Mouse (Mus musculus): Measurements from ENCODE around the gene Nipal1. TPM values are rescaled to one million over a fixed set of nuclear protein-coding genes. Genes with fewer than 3 reads are reported as not detected.

The Nipal1 gene
- 0.48 and 0.58 TPM in 2 replicates for polyA plus RNA-seq (2015; fragmentation: Nextera tagmentation; extraction: Ambion mirVana)

- Histone ChIP-seq H3K4me1 (replicated peaks) (peaks cover 16% of the 10 kb centered on the region), H3K4me2 (peak within 1 kb of the TSS; percentile 95), H3K9ac (peak within 1 kb of the TSS; percentile 65), H3K4me3 (peak within 1 kb of the TSS; percentile 51), H3K27ac (no peak within 1 kb of the TSS), H3K9me3 (no peaks in the 10 kb centered on the region), H3K27me3 (peaks cover 50% of the 10 kb centered on the region), H3K36me3 (no peaks in the 10 kb centered on the region)
- 1% methylated on average over 25 of the region's 25 CpGs for WGBS
- ATAC-seq (ENCODE audit: low FRiP score): peak; percentile 94
Observed at GRCm38 (mm10) chr5:72647418-72647907, at the start of gene Nipal1. TSS of gene Nipal1 (plus strand) at chr5:72647795.

GRCm38 (mm10) chr5:72601006-72601405, 46.6 kb upstream of the Nipal1 start:
- Histone ChIP-seq H3K36me3 (no peaks in the 10 kb centered on the region), H3K4me3 (no peak overlapping the region), H3K9me3 (no peaks in the 10 kb centered on the region), H3K27ac (no peak overlapping the region), H3K9ac (no peak overlapping the region), H3K4me2 (no peak overlapping the region), H3K4me1 (replicated peaks) (no peaks in the 10 kb centered on the region), H3K27me3 (no peaks in the 10 kb centered on the region)
- 10% methylated on average over 5 of the region's 5 CpGs for WGBS
- ATAC-seq (ENCODE audit: low FRiP score): no peak

GRCm38 (mm10) chr5:72603138-72603537, 44.5 kb upstream of the Nipal1 start:
- H3K27ac ChIP-seq: no peak overlapping the region
- H3K4me3 ChIP-seq: no peak overlapping the region
- no peaks in the 10 kb centered on the region for H3K36me3 ChIP-seq
- no peaks in the 10 kb centered on the region for H3K27me3 ChIP-seq
- 94% methylated on average over 4 of the region's 4 CpGs for WGBS
- no peak for ATAC-seq (ENCODE audit: low FRiP score)
- H3K9me3 ChIP-seq: no peaks in the 10 kb centered on the region
- H3K4me1 ChIP-seq (replicated peaks): no peaks in the 10 kb centered on the region
- H3K9ac ChIP-seq: no peak overlapping the region
- no peak overlapping the region for H3K4me2 ChIP-seq

DNA sequence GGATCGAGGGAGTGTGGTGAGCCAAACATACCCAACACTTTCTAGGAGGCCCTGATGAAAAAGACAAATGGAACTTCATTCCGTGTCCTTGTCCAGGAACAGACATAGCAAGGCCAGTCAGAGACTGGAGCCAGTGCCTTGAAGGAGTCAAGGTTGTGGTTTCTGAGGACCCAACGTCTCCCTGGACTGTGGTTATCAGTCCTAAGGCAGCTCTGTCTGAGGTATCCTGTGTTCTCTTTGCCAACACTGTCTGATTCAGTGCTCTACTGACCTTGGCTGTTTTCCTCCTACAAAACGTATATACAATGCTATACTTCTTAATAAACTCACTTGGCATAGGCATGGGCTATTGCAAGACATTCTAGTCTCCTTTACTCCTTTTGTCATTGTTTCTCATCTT, 30.2 kb upstream of the Nipal1 start:
- no peaks in the 10 kb centered on the region for H3K9me3 ChIP-seq
- no peak for ATAC-seq (ENCODE audit: low FRiP score)
- no peaks in the 10 kb centered on the region for H3K36me3 ChIP-seq

GRCm38 (mm10) chr5:72621022-72621421, 26.6 kb upstream of the Nipal1 start:
- Histone ChIP-seq H3K27ac (no peak overlapping the region), H3K9ac (no peak overlapping the region), H3K36me3 (no peaks in the 10 kb centered on the region), H3K4me2 (no peak overlapping the region), H3K9me3 (no peaks in the 10 kb centered on the region), H3K27me3 (no peaks in the 10 kb centered on the region), H3K4me3 (no peak overlapping the region), H3K4me1 (replicated peaks) (no peaks in the 10 kb centered on the region)
- WGBS: 85% methylated on average over 1 of the region's 1 CpGs
- ATAC-seq (ENCODE audit: low FRiP score): no peak

More for the DNA sequence above, 30.2 kb upstream of the Nipal1 start:
- WGBS: 88% methylated on average over 4 of the region's 4 CpGs
- Histone ChIP-seq H3K27ac (no peak overlapping the region), H3K4me1 (replicated peaks) (no peaks in the 10 kb centered on the region), H3K4me3 (no peak overlapping the region), H3K4me2 (no peak overlapping the region), H3K27me3 (no peaks in the 10 kb centered on the region), H3K9ac (no peak overlapping the region)

- ATAC-seq (ENCODE audit: low FRiP score): no peak
- no peak overlapping the region for H3K9ac ChIP-seq
- H3K27me3 ChIP-seq: no peaks in the 10 kb centered on the region
- H3K4me3 ChIP-seq: no peak overlapping the region
- no peaks in the 10 kb centered on the region for H3K4me1 ChIP-seq (replicated peaks)
- H3K27ac ChIP-seq: no peak overlapping the region
- WGBS: 96% methylated on average over 6 of the region's 6 CpGs
- H3K4me2 ChIP-seq: no peak overlapping the region
- H3K36me3 ChIP-seq: no peaks in the 10 kb centered on the region
- H3K9me3 ChIP-seq: no peaks in the 10 kb centered on the region
Observed at GRCm38 (mm10) chr5:72630026-72630425, 17.6 kb upstream of the Nipal1 start.

GRCm38 (mm10) chr5:72634791-72635271, 12.8 kb upstream of the Nipal1 start:
- Histone ChIP-seq H3K27me3 (no peaks in the 10 kb centered on the region), H3K4me2 (no peak overlapping the region), H3K27ac (no peak overlapping the region), H3K4me3 (no peak overlapping the region), H3K4me1 (replicated peaks) (no peaks in the 10 kb centered on the region), H3K9me3 (no peaks in the 10 kb centered on the region), H3K9ac (no peak overlapping the region), H3K36me3 (no peaks in the 10 kb centered on the region)
- no peak for ATAC-seq (ENCODE audit: low FRiP score)
- WGBS: 85% methylated on average over 9 of the region's 9 CpGs

DNA sequence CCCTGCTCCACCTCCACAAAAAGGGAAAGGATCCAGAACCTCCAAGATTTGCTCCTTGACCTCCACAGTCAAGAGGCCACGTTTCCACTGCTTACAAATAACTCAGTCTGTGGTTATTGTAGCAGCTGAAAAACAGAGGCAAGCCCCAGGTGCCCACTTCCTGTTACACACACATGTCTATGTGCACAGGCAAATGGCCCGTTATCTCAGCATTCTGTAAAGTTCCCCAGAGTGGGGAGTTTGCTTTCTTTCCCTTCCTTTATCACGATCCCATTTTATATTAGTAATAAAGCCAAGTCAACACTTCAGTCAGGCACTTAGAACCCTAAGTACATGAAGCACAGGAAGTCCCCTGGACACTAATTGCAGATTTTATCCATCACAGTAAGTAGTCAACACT, 11.5 kb upstream of the Nipal1 start:
- H3K36me3 ChIP-seq: no peaks in the 10 kb centered on the region
- no peak for ATAC-seq (ENCODE audit: low FRiP score)
- H3K9me3 ChIP-seq: no peaks in the 10 kb centered on the region
- H3K27ac ChIP-seq: no peak overlapping the region
- 77% methylated on average over 3 of the region's 3 CpGs for WGBS
- no peak overlapping the region for H3K4me3 ChIP-seq
- H3K9ac ChIP-seq: no peak overlapping the region
- H3K4me2 ChIP-seq: no peak overlapping the region
- no peaks in the 10 kb centered on the region for H3K4me1 ChIP-seq (replicated peaks)
- H3K27me3 ChIP-seq: no peaks in the 10 kb centered on the region

DNA sequence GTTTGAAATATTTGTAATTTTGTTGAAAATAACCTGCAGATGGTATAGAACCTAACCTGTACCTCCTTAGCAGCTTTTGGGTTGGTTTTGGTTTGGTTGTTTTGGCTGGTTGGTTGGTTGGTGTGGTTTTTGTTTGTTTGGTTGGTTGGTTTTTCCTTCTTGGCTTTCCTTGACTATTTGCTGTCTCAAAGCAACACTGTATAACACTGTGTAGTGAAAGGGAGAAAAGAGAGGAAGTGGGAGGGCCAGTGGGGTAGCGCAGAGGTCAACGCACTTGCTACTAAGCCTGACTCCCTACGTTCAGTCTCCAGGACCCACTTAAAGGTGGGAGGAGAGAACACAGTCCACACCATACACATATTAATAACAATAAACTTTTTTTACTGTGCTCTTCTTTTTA, 11.0 kb upstream of the Nipal1 start:
- Histone ChIP-seq H3K4me3 (no peak overlapping the region), H3K9ac (no peak overlapping the region), H3K9me3 (no peaks in the 10 kb centered on the region), H3K4me2 (no peak overlapping the region), H3K27ac (no peak overlapping the region), H3K4me1 (replicated peaks) (no peaks in the 10 kb centered on the region), H3K27me3 (no peaks in the 10 kb centered on the region), H3K36me3 (no peaks in the 10 kb centered on the region)
- 86% methylated on average over 3 of the region's 3 CpGs for WGBS
- no peak for ATAC-seq (ENCODE audit: low FRiP score)

GRCm38 (mm10) chr5:72640072-72640471, 7.5 kb upstream of the Nipal1 start:
- no peak overlapping the region for H3K9ac ChIP-seq
- 0 out of 2 replicates have a peak, but pooled peaks cover 3% of the 10 kb centered on the region for H3K27me3 ChIP-seq
- H3K4me3 ChIP-seq: no peak overlapping the region
- no peaks in the 10 kb centered on the region for H3K9me3 ChIP-seq
- 93% methylated on average over 1 of the region's 1 CpGs for WGBS
- no peak overlapping the region for H3K4me2 ChIP-seq
- H3K4me1 ChIP-seq (replicated peaks): no peaks in the 10 kb centered on the region
- H3K36me3 ChIP-seq: no peaks in the 10 kb centered on the region
- ATAC-seq (ENCODE audit: low FRiP score): no peak
- H3K27ac ChIP-seq: no peak overlapping the region

GRCm38 (mm10) chr5:72643655-72644054, 3.9 kb upstream of the Nipal1 start:
- no peaks in the 10 kb centered on the region for H3K36me3 ChIP-seq
- no peak for ATAC-seq (ENCODE audit: low FRiP score)
- H3K4me3 ChIP-seq: no peak overlapping the region
- H3K4me1 ChIP-seq (replicated peaks): peaks cover 16% of the 10 kb centered on the region
- H3K27me3 ChIP-seq: peaks cover 34% of the 10 kb centered on the region
- 78% methylated on average over 7 of the region's 7 CpGs for WGBS
- H3K4me2 ChIP-seq: no peak overlapping the region
- no peak overlapping the region for H3K9ac ChIP-seq
- H3K27ac ChIP-seq: no peak overlapping the region
- H3K9me3 ChIP-seq: no peaks in the 10 kb centered on the region

GRCm38 (mm10) chr5:72644175-72644574, 3.4 kb upstream of the Nipal1 start, which contains the start of gene Cnga1:
TSS of gene Cnga1 (minus strand) at chr5:72644275.
- Histone ChIP-seq H3K9me3 (no peaks in the 10 kb centered on the region), H3K4me2 (no peak within 1 kb of the TSS), H3K27me3 (peaks cover 39% of the 10 kb centered on the region), H3K9ac (no peak within 1 kb of the TSS), H3K27ac (no peak within 1 kb of the TSS), H3K36me3 (no peaks in the 10 kb centered on the region), H3K4me3 (no peak within 1 kb of the TSS), H3K4me1 (replicated peaks) (peaks cover 16% of the 10 kb centered on the region)
- 92% methylated on average over 1 of the region's 1 CpGs for WGBS
- ATAC-seq (ENCODE audit: low FRiP score): no peak

DNA sequence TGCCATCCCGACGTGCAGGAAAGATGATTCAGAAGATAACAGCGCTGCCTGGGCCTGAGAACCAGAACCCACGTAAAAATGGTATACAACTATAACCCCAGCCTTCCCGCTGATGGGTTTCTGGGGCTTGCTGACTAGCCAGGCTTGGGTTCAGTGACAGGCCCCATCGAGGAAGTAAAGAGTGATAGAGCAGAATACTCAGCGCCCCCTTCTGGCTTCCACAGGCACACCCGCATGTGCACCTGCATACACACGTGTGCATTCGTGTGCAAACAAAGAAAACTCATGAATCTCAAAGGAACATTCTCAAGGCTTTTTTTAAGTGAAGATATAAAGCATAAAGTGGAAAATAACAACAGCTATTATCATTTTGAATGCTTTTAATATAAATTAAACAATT, 1.5 kb upstream of the Nipal1 start:
- ATAC-seq (ENCODE audit: low FRiP score): no peak
- H3K36me3 ChIP-seq: no peaks in the 10 kb centered on the region
- no peak overlapping the region for H3K9ac ChIP-seq
- H3K27me3 ChIP-seq: peaks cover 50% of the 10 kb centered on the region
- WGBS: 38% methylated on average over 10 of the region's 10 CpGs
- H3K4me3 ChIP-seq: no peak overlapping the region
- H3K9me3 ChIP-seq: no peaks in the 10 kb centered on the region
- H3K4me1 ChIP-seq (replicated peaks): peaks cover 16% of the 10 kb centered on the region
- no peak overlapping the region for H3K27ac ChIP-seq
- H3K4me2 ChIP-seq: no peak overlapping the region

Data from hindbrain, embryonic 13.5 days (tissue).